Mouse (Mus musculus) ES-E14 (cell line): Measurements from ENCODE around the gene Rreb1.

Experiments
- CHD2 ChIP-seq: IDR thresholded peaks from 2 replicates; pipeline ENCODE4 v1.6.1; 2014; ENCODE audit warnings: mild to moderate bottlenecking, low read depth, low read length, inconsistent platforms
- HCFC1 ChIP-seq: IDR thresholded peaks from 2 replicates; pipeline ENCODE4 v1.6.1; 2012; ENCODE audit warnings: low read length, inconsistent platforms, borderline replicate concordance; ENCODE audit not compliant: insufficient read depth
- MAFK ChIP-seq: IDR thresholded peaks from 2 replicates; pipeline ENCODE4 v1.6.1; 2014; ENCODE audit warnings: mild to moderate bottlenecking, low read depth, low read length, inconsistent platforms; ENCODE audit not compliant: insufficient read depth
- ZC3H11A ChIP-seq: IDR thresholded peaks from 2 replicates; pipeline ENCODE4 v1.6.1; 2012; ENCODE audit warnings: low read depth, mild to moderate bottlenecking, inconsistent platforms, low read length, borderline replicate concordance

DNA sequence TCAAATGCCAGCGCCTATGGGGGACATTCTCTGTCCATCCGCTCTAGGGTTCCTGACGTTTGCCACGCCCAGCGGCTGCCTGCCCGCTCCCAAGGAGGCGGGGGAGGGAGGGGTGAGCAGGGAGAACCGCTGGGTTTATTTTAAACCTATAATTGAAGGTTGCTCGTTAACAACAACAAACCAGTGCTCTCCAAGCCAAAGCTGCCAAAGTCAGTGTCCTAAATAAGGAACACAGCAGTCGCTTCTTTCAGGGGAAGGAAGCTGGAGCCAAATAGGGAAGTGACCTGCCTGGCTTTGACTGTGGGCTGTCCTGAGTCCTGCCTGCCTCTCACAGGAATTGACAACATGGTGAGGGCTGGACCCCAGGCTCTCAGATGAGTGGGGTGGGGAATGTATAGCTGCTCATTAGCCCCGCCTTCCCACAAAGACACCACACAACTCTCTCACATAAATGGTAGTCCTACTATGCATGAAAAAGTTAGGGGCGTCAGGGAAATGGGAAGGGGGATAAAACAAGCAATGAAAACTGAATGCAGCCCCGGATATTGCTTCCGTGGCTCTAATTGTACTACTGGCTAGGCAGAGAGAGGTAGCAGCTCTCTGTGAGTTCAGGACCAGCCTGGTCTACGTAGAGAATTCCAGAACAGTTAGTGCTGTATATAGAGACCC is 181.2 kb downstream of the Rreb1 start:
- TF ChIP-seq HCFC1 = no peak
- TF ChIP-seq ZC3H11A = no peak
- TF ChIP-seq CHD2 = no peak
- no peak for TF ChIP-seq MAFK
